In the genomic region with DNA sequence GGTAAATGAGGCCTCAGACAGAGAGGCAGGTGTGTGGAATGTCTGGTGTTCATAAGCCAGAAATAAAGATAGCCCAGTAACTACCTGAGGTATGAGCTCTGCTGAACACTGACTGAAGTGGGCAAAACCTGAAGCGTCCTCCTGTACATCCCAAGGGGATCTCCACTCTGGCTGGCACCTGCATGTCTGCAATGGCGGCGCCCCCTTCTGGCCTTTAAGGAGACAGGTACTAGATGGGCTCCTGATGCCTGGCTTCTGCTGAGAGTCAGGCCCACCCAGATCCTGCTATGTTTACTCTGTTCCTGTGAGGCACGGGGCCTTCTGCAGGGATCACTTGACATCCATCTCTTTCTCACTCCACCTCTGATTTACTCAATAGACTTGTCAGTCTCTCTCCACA, we compare ENCODE assay signal across 9 mouse cellular contexts. TPM values are rescaled to one million over a fixed set of nuclear protein-coding genes. Genes with fewer than 3 reads are reported as not detected.
DNase-seq lines count a peak whose midpoint lies in the region; TF ChIP-seq lines count a peak whose summit lies in the region.
"Not testable (repeated sequence)": the region's sequence is repeated elsewhere in the genome, so short reads cannot be mapped to it uniquely, and the experiment has no call there.
"Had no signal": no experiment of that assay in that cellular context is flagged by ENCODE, and none has a peak within 500 bp of the region (broad histone marks: within the 10 kb centered on the region; RNA-seq: fewer than 3 reads in every experiment).

No protein-coding gene starts in this region.

- not testable (repeated sequence) for TF ChIP-seq POLR2A in small intestine, adult 2 months (IDR thresholded peaks at IDR 0.05; ENCODE audit: low read depth, low read length)

- 62% methylated on average over 4 of the region's 4 CpGs for WGBS in small intestine, adult 2 months

- DNase-seq in 416B (ENCODE audit: low read depth): peak; percentile 34
- DNase-seq in T-cell, adult 2 months (ENCODE audit: low spot score): peak; percentile 55
- DNase-seq in cerebellum, postnatal 14 days: peak; percentile 13 to 22
- DNase-seq in heart, postnatal 4 days: peak; percentile 18
- peak; percentile 29 to 71 for DNase-seq in kidney, postnatal 36 days
- DNase-seq in lung, postnatal 10 days: peak; percentile 22
- peak; percentile 18 for DNase-seq in thymus, postnatal 0 days (ENCODE audit: low spot score)

- H3K4me1 ChIP-seq in small intestine, adult 2 months (ENCODE audit: control insufficient read depth, insufficient read depth, insufficient read length, low read length): not testable (repeated sequence)

- H3K36me3 ChIP-seq in small intestine, adult 2 months (ENCODE audit: control insufficient read depth, insufficient read depth, low read length): peaks cover 13% of the 10 kb centered on the region

- TF ChIP-seq CTCF in small intestine, adult 2 months (IDR thresholded peaks at IDR 0.05; ENCODE audit: extremely low read depth, insufficient read length, insufficient replicate concordance, low read depth, low read length): peak; percentile 27; the same call in 1 of the 2 replicates

- H3K27ac ChIP-seq in small intestine, adult 2 months (ENCODE audit: insufficient read depth, low read depth, low read length): not testable (repeated sequence)

- H3K27me3 ChIP-seq in small intestine, adult 2 months (ENCODE audit: control insufficient read depth, insufficient read depth, low read length): not testable (repeated sequence)

- not testable (repeated sequence) for H3K4me3 ChIP-seq in small intestine, adult 2 months (ENCODE audit: low read depth, low read length)

RNA-seq across cellular contexts. Expression of a gene that starts 22.0 kb away (rescaled TPM):
- 1 to 10 TPM; 1.9 to 2.4 TPM for total RNA-seq in heart, postnatal 4 days (2021)
- 3.6 and 7.6 TPM in 2 replicates for polyA plus RNA-seq in small intestine, adult 2 months (2012; rRNA removed)
- 0.90 and 1.1 TPM in 2 replicates for polyA plus RNA-seq in thymus, postnatal 0 days (2015; fragmentation: Nextera tagmentation; extraction: Ambion mirVana)
- total RNA-seq: neutrophil, adult 5-6 weeks had no signal
